Mouse (Mus musculus) urinary bladder, adult 2 months (tissue): Measurements from ENCODE around the gene Gm29609. TPM values are rescaled to one million over a fixed set of nuclear protein-coding genes. Genes with fewer than 3 reads are reported as not detected.
"Not testable (repeated sequence)": the region's sequence is repeated elsewhere in the genome, so short reads cannot be mapped to it uniquely, and the experiment has no call there.

Experiments used
- DNase-seq: peaks from one replicate; pipeline ENCODE4 v3.0.0; 2022; ENCODE audit warnings: low spot score
- polyA plus RNA-seq: library from polyadenylated mRNA; depleted of rRNA; stranded (reverse); fragments of >200 nt; gene quantifications from 2 replicates; pipeline ENCODE4 v1.2.3, GENCODE M21; 2012; rRNA removed

The Gm29609 gene
- 1.5 and 1.7 TPM in 2 replicates for polyA plus RNA-seq

- peak; percentile 92 for DNase-seq
Observed at GRCm38 (mm10) chr5:31179766-31180630, at the start of gene Gm29609, which contains the start of gene Gtf3c2. Gene Gm29609 (minus strand): TSS chr5:31179911. Gene Gtf3c2 (minus strand): TSS chr5:31180144.

DNA sequence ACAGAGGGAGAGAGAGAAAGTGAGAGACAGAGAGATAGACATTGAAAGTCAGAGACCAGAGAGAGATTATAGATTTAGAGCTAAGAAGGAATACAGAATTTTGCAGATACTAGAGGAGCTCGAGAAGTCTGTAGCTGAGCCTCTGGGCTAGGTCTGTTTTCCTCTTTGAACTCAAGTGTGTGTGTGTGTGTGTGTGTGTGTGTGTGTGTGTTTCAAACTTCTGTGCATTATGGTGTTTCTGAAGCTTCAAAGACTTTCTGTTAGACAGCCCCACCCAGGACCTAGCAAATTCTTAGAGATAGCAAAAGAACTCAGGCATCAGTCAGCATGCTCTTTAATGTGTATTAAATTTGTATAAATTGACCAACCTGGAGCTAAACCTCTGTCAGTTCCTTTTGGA lies 46.9 kb upstream of the Gm29609 start:
- no peak for DNase-seq

GRCm38 (mm10) chr5:31222696-31223095 lies 43.0 kb upstream of the Gm29609 start:
- DNase-seq = no peak

GRCm38 (mm10) chr5:31221304-31221945 lies 41.7 kb upstream of the Gm29609 start:
- DNase-seq = no peak

- peak; percentile 98 for DNase-seq
Observed at GRCm38 (mm10) chr5:31220448-31221303, 41.0 kb upstream of the Gm29609 start, which contains the start of gene Ppm1g. Gene Ppm1g (minus strand): TSS chr5:31220687.

GRCm38 (mm10) chr5:31219911-31220447 lies 40.3 kb upstream of the Gm29609 start:
- no peak for DNase-seq

GRCm38 (mm10) chr5:31219474-31219873 lies 39.8 kb upstream of the Gm29609 start:
- no peak for DNase-seq

DNA sequence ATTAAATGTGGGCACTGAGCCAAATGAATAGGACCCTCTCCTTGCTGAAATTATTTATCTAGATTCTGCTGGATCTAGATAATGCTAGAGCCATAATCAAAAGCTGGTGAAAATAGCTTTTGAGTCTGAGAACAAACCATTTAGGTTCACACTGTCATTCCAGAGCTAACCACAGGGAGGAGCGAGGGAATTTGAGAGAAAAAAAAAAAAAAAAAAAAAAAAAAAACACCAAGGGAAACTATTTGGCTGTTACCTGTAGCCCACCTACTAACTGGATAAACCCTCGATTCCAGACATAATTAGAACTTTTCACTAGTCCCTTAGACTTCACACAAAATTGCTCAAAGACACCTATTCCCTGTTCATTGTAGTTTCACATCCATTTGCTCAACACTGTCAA lies 39.4 kb upstream of the Gm29609 start:
- DNase-seq = no peak

- DNase-seq = no peak
Observed at GRCm38 (mm10) chr5:31218294-31218693, 38.6 kb upstream of the Gm29609 start.

DNA sequence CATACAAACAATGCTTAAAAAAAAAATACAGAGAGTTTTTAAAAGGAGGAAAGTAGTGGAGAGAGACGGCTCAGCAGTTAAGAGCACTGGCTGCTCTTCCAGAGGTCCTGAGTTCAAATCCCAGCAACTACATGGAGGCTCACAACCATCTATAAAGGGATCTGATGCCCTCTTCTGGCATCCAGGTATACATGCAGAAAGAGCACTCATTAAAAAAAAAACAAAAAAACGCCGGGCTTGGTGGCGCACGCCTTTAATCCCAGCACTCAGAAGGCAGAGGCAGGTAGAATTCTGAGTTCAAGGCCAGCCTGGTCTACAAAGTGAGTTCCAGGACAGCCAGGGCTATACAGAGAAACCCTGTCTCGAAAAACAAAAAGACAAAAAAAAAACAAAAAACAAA lies 36.8 kb upstream of the Gm29609 start:
- DNase-seq = not testable (repeated sequence)

DNA sequence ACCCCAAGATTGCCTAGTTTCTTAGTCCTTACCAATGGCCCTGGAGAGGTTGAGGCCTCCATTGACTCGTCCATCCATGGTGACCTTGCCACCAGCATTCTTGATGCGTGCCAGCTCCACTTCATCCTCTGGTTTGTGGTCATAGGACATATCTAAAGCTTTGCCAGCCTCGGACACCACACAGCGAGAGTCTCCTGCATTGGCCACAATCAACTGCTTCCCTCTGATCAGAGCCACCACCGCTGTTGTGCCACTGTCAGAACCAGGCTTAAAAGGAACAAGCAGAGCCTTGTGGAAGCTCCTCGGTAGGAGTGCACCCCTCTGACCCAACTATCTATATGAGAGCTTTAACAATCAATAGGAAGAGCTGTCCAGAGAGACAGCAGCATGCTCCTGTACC lies 24.7 kb upstream of the Gm29609 start:
- DNase-seq = no peak

- no peak for DNase-seq
Observed at GRCm38 (mm10) chr5:31203866-31204265, 24.2 kb upstream of the Gm29609 start.

- DNase-seq = no peak
Observed at GRCm38 (mm10) chr5:31202933-31203332, 23.2 kb upstream of the Gm29609 start.

- peak; percentile 84 for DNase-seq
Observed at GRCm38 (mm10) chr5:31201742-31202590, 22.3 kb upstream of the Gm29609 start, which contains the start of gene Zfp513. Gene Zfp513 (minus strand): TSS chr5:31202303.

GRCm38 (mm10) chr5:31201042-31201741 lies 21.5 kb upstream of the Gm29609 start:
- DNase-seq = no peak

DNA sequence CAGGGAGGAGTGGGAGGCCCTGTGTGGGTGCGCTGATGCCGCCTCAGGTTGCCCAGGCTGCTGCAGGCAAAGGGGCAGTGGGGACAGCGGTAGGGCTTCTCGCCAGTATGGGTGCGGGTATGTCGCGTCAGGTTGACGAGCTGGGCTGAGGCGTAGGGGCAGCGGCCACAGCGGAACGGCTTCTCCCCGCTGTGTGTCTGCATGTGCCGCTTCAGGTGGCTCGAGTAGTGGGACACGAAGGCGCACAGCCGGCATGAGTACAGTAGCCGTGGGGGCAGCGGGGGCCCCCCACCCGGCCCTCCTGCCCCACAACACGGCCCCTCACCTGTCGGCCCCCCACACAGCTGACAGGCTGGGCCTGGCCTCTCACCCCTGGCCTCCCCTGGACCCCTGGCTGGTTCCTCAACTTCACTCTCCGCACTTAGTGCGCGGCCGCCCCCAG lies 20.6 kb upstream of the Gm29609 start:
- no peak for DNase-seq

DNA sequence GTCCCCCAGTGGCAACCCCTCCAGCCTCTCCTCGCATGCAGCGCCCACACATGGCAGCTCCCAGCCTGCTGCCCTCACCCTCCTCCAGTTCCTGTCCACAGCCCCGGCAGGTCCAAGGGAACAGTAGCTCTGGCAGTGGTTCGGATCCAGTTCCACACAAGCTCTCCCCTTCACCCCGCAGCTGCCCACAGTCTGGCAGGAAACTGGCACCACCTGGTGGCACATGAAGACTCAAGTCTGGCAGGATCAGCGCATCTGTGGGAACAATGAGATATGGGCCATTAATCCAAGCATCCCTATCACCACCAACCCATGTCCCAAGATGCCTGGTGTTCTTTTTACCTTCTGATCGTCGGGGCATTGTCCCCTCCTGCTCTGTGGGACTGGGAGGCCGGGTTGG lies 20.2 kb upstream of the Gm29609 start:
- no peak for DNase-seq

DNA sequence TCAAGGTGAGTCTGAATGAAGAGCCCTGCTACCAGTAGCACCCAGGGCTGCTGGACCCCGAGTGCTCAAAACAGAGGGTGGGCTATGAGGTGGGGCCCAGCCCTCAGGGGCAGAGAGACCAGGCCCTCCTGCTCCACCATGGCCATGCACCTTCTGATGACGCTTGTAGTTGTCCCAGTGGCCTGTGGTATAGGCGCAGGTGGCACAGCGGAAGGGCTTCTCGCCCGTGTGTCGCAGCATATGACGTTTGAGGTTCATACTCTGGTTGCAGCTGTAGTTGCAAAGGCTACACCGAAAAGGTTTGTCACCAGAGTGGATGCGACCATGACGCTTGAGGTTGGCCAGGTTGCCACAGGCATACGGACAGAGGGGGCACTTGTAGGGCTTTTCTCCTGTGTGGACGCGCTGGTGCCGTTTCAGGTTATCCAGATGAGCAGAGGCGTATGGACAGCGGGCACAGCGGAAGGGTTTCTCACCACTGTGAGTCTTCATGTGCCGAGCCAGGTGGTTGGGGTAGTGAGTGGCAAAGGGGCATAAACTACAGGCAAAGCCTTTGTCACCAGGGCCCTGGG lies 19.7 kb upstream of the Gm29609 start:
- no peak for DNase-seq

DNA sequence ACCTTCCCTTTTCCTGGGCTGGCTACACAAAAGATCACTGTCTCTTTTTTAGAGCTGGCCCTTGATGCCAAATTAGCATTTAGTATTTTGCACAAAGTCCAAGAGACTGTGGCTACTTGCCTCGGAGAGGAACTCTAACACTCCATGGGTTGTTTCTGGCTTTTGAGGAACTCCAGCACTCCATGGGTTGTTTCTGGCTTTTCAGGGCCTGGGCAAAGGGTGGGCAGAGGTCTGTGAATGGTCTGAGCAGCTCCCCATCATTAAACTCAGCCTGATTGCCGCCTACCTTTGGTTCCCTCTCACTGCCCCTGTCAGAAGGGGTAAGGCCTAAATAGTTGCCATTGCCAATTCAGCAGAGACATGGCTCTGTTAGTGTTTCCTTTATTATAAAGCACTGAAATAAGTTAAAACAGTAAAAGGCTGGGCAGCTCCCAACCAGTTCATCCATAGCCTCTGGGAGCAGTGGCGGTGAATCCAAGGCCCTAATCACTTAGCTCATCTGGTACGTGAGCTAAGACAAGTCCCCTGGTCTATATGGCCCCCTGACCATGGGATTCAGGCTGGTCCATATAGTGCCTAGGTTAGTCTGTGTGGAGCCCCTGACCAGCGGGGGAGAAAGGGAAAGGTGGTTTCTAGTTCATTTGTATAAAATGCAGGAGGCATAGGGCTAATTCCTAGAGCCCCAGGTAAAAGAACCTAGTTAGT lies 19.1 kb upstream of the Gm29609 start:
- DNase-seq = no peak
